Mouse (Mus musculus) heart, postnatal 0 days (tissue): ENCODE results near the gene 1700088E04Rik. TPM values are rescaled to one million over a fixed set of nuclear protein-coding genes. Genes with fewer than 3 reads are reported as not detected.

Source experiments
- ATAC-seq: fragments of 200-750 bp; cut with Nextera tagmentation; 2 replicates; pipeline ENCODE4 v1.8.0; 2017; ENCODE audit warnings: low read depth, moderate number of reproducible peaks, moderate library complexity; ENCODE audit not compliant: insufficient read depth
- DNase-seq: peaks from one replicate; pipeline ENCODE4 v3.0.0-alpha.2; 2016; ENCODE audit warnings: low spot score
- H3K27ac ChIP-seq: fragments of 300-500 bp; sonication (generic); 2 replicates; pipeline ENCODE4 v1.5.1; 2014; ENCODE audit warnings: low read depth, mild to moderate bottlenecking
- H3K27me3 ChIP-seq: fragments of 300-500 bp; sonication (generic); 2 replicates; pipeline ENCODE4 v1.6.1; 2014; ENCODE audit warnings: low read length, mixed read lengths; ENCODE audit not compliant: control insufficient read depth, insufficient read depth
- H3K36me3 ChIP-seq: fragments of 300-500 bp; sonication (generic); replicated peaks from 2 replicates; pipeline ENCODE4 v1.6.1; 2014; ENCODE audit warnings: low read length, mixed read lengths; ENCODE audit not compliant: control insufficient read depth, insufficient read depth
- H3K4me1 ChIP-seq: fragments of 300-500 bp; sonication (generic); 2 replicates; pipeline ENCODE4 v1.6.1; 2014; ENCODE audit warnings: antibody characterized with exemption; ENCODE audit not compliant: control insufficient read depth, insufficient read depth
- H3K4me2 ChIP-seq: fragments of 300-500 bp; sonication (generic); 2 replicates; pipeline ENCODE4 v1.6.1; 2014; ENCODE audit warnings: low read depth, mild to moderate bottlenecking, low read length, moderate library complexity
- H3K4me3 ChIP-seq: fragments of 300-500 bp; sonication (generic); 2 replicates; pipeline ENCODE4 v1.5.1; 2014; ENCODE audit warnings: low read depth, low read length
- H3K9ac ChIP-seq: fragments of 300-500 bp; sonication (generic); replicated peaks from 2 replicates; pipeline ENCODE4 v1.6.1; 2014; ENCODE audit warnings: low read depth, low read length, mixed read lengths
- H3K9me3 ChIP-seq: fragments of 300-500 bp; sonication (generic); replicated peaks from 2 replicates; pipeline ENCODE4 v1.6.1; 2016; ENCODE audit warnings: low read length; ENCODE audit not compliant: control insufficient read depth
- CTCF ChIP-seq: IDR thresholded peaks from 2 replicates; pipeline ENCODE4 v1.5.1; 2016; ENCODE audit warnings: antibody characterized with exemption, control low read depth, low read depth
- EP300 ChIP-seq: IDR thresholded peaks from 2 replicates; pipeline ENCODE4 v1.6.1; 2016; ENCODE audit warnings: antibody characterized with exemption, low read depth
- WGBS: fragments of 180-500 bp; shearing (Covaris S2); extraction: QIAGEN DNeasy Blood & Tissue Kit; methylation state at CpG from one replicate; pipeline ENCODE4 v1.1.7; 2014; 5-methylcytosine and 5-hydroxymethylcytosine counted together
- polyA plus RNA-seq: library from polyadenylated mRNA; unstranded; fragments of >200 nt; fragmentation: Nextera tagmentation; extraction: Ambion mirVana; gene quantifications from 2 replicates; pipeline ENCODE4 v1.2.1, GENCODE M21; 2015
- total RNA-seq: library from RNA; depleted of rRNA; stranded (reverse); fragments of >200 nt; gene quantifications from 2 replicates; pipeline ENCODE4 v1.2.3, GENCODE M21; 2014; ENCODE audit warnings: low replicate concordance

1700088E04Rik gene
- total and polyA plus RNA-seq, 2 experiments from 2014 or later, result 10.7 TPM; not detected in 1

GRCm38 (mm10) chr15:79119491-79119890 is 21.6 kb downstream of the 1700088E04Rik start:
- Histone ChIP-seq H3K27ac (no peak overlapping the region), H3K27me3 (no peaks in the 10 kb centered on the region), H3K36me3 (peaks cover 89% of the 10 kb centered on the region), H3K4me3 (no peak overlapping the region), H3K4me2 (no peak overlapping the region), H3K9ac (no peak overlapping the region), H3K9me3 (no peaks in the 10 kb centered on the region), H3K4me1 (peaks cover 30% of the 10 kb centered on the region)
- DNase-seq (no peak), ATAC-seq (no peak)
- TF ChIP-seq CTCF (no peak), EP300 (no peak)
- 76% methylated on average over 9 of the region's 9 CpGs for WGBS

- Histone ChIP-seq H3K27ac (0 out of 2 replicates have a peak overlapping the region, but pooled peaks have one; percentile 13), H3K36me3 (peaks cover 70% of the 10 kb centered on the region), H3K4me3 (no peak overlapping the region), H3K4me2 (no peak overlapping the region), H3K27me3 (no peaks in the 10 kb centered on the region), H3K9ac (no peak overlapping the region), H3K4me1 (peaks cover 17% of the 10 kb centered on the region; the same call in 1 of the 2 replicates), H3K9me3 (no peaks in the 10 kb centered on the region)
- no peak for ATAC-seq
- DNase-seq, result no peak
- 39% methylated on average over 5 of the region's 5 CpGs for WGBS
- TF ChIP-seq EP300 (no peak), CTCF (no peak)
These were observed 25.8 kb downstream of the 1700088E04Rik start for GRCm38 (mm10) chr15:79115276-79115675.

GRCm38 (mm10) chr15:79111774-79112173 is 29.3 kb downstream of the 1700088E04Rik start:
- peak overlapping the region; percentile 98 for H3K4me2 ChIP-seq
- no peak for TF ChIP-seq CTCF
- TF ChIP-seq EP300, result peak; percentile 69; the same call in 1 of the 2 replicates
- ATAC-seq, result peak; percentile 65
- 22% methylated on average over 4 of the region's 4 CpGs for WGBS
- no peaks in the 10 kb centered on the region for H3K27me3 ChIP-seq
- peak overlapping the region; percentile 96 for H3K27ac ChIP-seq
- H3K36me3 ChIP-seq, result peaks cover 35% of the 10 kb centered on the region
- no peaks in the 10 kb centered on the region for H3K9me3 ChIP-seq
- H3K9ac ChIP-seq, result peak overlapping the region; percentile 93; the same call in 1 of the 2 replicates
- H3K4me1 ChIP-seq, result peaks cover 22% of the 10 kb centered on the region; the same call in 1 of the 2 replicates
- peak overlapping the region; percentile 22 for H3K4me3 ChIP-seq
- DNase-seq, result peak; percentile 92

- H3K4me2 ChIP-seq, result peak overlapping the region; percentile 98
- ATAC-seq (no peak), DNase-seq (no peak)
- TF ChIP-seq EP300, result no peak
- TF ChIP-seq CTCF, result no peak
- H3K36me3 ChIP-seq, result peaks cover 23% of the 10 kb centered on the region
- peak overlapping the region; percentile 96 for H3K27ac ChIP-seq
- H3K4me3 ChIP-seq, result peak overlapping the region; percentile 71
- peaks cover 22% of the 10 kb centered on the region; the same call in 1 of the 2 replicates for H3K4me1 ChIP-seq
- peak overlapping the region; percentile 93 for H3K9ac ChIP-seq
- H3K27me3 ChIP-seq, result no peaks in the 10 kb centered on the region
- H3K9me3 ChIP-seq, result no peaks in the 10 kb centered on the region
- 33% methylated on average over 2 of the region's 2 CpGs for WGBS
These were observed 30.5 kb downstream of the 1700088E04Rik start for GRCm38 (mm10) chr15:79110528-79110927.

- no peaks in the 10 kb centered on the region for H3K9me3 ChIP-seq
- 7% methylated on average over 9 of the region's 9 CpGs for WGBS
- DNase-seq, result no peak
- peak overlapping the region; percentile 71 for H3K4me3 ChIP-seq
- peak overlapping the region; percentile 93 for H3K9ac ChIP-seq
- ATAC-seq, result no peak
- H3K27ac ChIP-seq, result peak overlapping the region; percentile 96
- H3K4me2 ChIP-seq, result peak overlapping the region; percentile 98
- peaks cover 18% of the 10 kb centered on the region for H3K36me3 ChIP-seq
- H3K4me1 ChIP-seq, result peaks cover 19% of the 10 kb centered on the region; the same call in 1 of the 2 replicates
- no peak for TF ChIP-seq EP300
- TF ChIP-seq CTCF, result no peak
- no peaks in the 10 kb centered on the region for H3K27me3 ChIP-seq
These were observed 31.0 kb downstream of the 1700088E04Rik start for GRCm38 (mm10) chr15:79110031-79110430.

- Histone ChIP-seq H3K4me2 (peak overlapping the region; percentile 98), H3K4me3 (peak overlapping the region; percentile 71), H3K27me3 (no peaks in the 10 kb centered on the region), H3K4me1 (0 out of 2 replicates have a peak, but pooled peaks cover 15% of the 10 kb centered on the region), H3K36me3 (peaks cover 12% of the 10 kb centered on the region), H3K9me3 (no peaks in the 10 kb centered on the region), H3K27ac (peak overlapping the region; percentile 96), H3K9ac (peak overlapping the region; percentile 93)
- TF ChIP-seq EP300 (no peak), CTCF (no peak)
- DNase-seq (no peak), ATAC-seq (peak; percentile 46)
- under 1% methylated on average over 41 of the region's 46 CpGs for WGBS
These were observed 31.6 kb downstream of the 1700088E04Rik start for GRCm38 (mm10) chr15:79109321-79109934.
